Mouse (Mus musculus): ENCODE data around the gene Zfp324.
"Not testable (repeated sequence)": the region's sequence is repeated elsewhere in the genome, so short reads cannot be mapped to it uniquely, and the experiment has no call there.

The Zfp324 gene

GRCm38 (mm10) chr7:12965678-12966091 is at the start of gene Zfp324:
Zfp324 (plus strand) TSS chr7:12965838.
- DNase-seq (ENCODE audit: low read depth, low spot score), result peak; percentile 88

- DNase-seq (ENCODE audit: low read depth, low spot score), result not testable (repeated sequence)
Measured at GRCm38 (mm10) chr7:12920495-12920894, 45.1 kb upstream of the Zfp324 start.

GRCm38 (mm10) chr7:12921318-12921704 is 44.3 kb upstream of the Zfp324 start:
- DNase-seq (ENCODE audit: low read depth, low spot score), result peak; percentile 65

- DNase-seq (ENCODE audit: low read depth, low spot score), result peak; percentile 99
Measured at GRCm38 (mm10) chr7:12921705-12922465, 43.8 kb upstream of the Zfp324 start, which contains the start of gene Rps5. Rps5 (plus strand) TSS chr7:12922290.

GRCm38 (mm10) chr7:12922729-12923128 is 42.9 kb upstream of the Zfp324 start:
- DNase-seq (ENCODE audit: low read depth, low spot score), result peak; percentile 10

GRCm38 (mm10) chr7:12926316-12926715 is 39.3 kb upstream of the Zfp324 start:
- no peak for DNase-seq (ENCODE audit: low read depth, low spot score)

GRCm38 (mm10) chr7:12927191-12927680 is 38.4 kb upstream of the Zfp324 start, which contains the start of gene Rnf225:
Rnf225 (plus strand) TSS chr7:12927416.
- no peak for DNase-seq (ENCODE audit: low read depth, low spot score)

GRCm38 (mm10) chr7:12927693-12928589 is 37.7 kb upstream of the Zfp324 start:
- no peak for DNase-seq (ENCODE audit: low read depth, low spot score)

GRCm38 (mm10) chr7:12933615-12934140 is 32.0 kb upstream of the Zfp324 start:
- DNase-seq (ENCODE audit: low read depth, low spot score), result no peak

GRCm38 (mm10) chr7:12934808-12935207 is 30.8 kb upstream of the Zfp324 start:
- DNase-seq (ENCODE audit: low read depth, low spot score), result no peak

GRCm38 (mm10) chr7:12937254-12937803 is 28.3 kb upstream of the Zfp324 start:
- DNase-seq (ENCODE audit: low read depth, low spot score), result not testable (repeated sequence)

GRCm38 (mm10) chr7:12940599-12940998 is 25.0 kb upstream of the Zfp324 start:
- DNase-seq (ENCODE audit: low read depth, low spot score), result no peak

- peak; percentile 42 for DNase-seq (ENCODE audit: low read depth, low spot score)
Measured at GRCm38 (mm10) chr7:12943488-12943887, 22.1 kb upstream of the Zfp324 start.

- peak; percentile 83 for DNase-seq (ENCODE audit: low read depth, low spot score)
Measured at GRCm38 (mm10) chr7:12949032-12949871, 16.4 kb upstream of the Zfp324 start.

- DNase-seq (ENCODE audit: low read depth, low spot score), result no peak
Measured at GRCm38 (mm10) chr7:12949872-12950229, 15.8 kb upstream of the Zfp324 start.

GRCm38 (mm10) chr7:12954896-12955295 is 10.7 kb upstream of the Zfp324 start:
- DNase-seq (ENCODE audit: low read depth, low spot score), result no peak

- no peak for DNase-seq (ENCODE audit: low read depth, low spot score)
Measured at GRCm38 (mm10) chr7:12957511-12957910, 8.1 kb upstream of the Zfp324 start.

GRCm38 (mm10) chr7:12958948-12959347 is 6.7 kb upstream of the Zfp324 start:
- DNase-seq (ENCODE audit: low read depth, low spot score), result no peak

GRCm38 (mm10) chr7:12959718-12960117 is 5.9 kb upstream of the Zfp324 start:
- no peak for DNase-seq (ENCODE audit: low read depth, low spot score)

- DNase-seq (ENCODE audit: low read depth, low spot score), result peak; percentile 90
Measured at GRCm38 (mm10) chr7:12961511-12962141, 4.0 kb upstream of the Zfp324 start.
